In the genomic region with DNA sequence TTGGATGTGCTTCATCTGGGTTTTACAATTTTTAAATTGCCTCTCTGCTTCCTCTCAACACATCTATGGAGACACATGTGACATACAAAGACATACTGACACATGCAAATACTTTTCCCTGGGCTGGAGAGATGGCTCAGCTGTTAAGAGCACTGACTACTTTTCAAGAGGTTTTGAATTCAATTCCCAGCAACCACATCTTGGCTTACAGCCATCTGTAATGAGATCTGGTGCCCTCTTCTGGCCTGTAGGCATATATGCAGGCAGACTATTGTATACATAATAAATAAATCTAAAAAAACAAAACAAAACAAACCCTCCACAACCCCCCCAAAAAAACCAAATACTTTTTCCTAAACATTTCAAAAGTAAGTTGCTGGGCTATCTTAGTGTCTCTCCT, we compare ENCODE assay signal across 13 mouse cellular contexts.
A peak's percentile ranks its signal among the peaks of the same experiment; 100 is the strongest.
DNase-seq lines count a peak whose midpoint lies in the region; ATAC-seq and TF ChIP-seq lines count a peak whose summit lies in the region.
"Had no signal": no experiment of that assay in that cellular context is flagged by ENCODE, and none has a peak within 500 bp of the region (broad histone marks: within the 10 kb centered on the region; RNA-seq: fewer than 3 reads in every experiment).

No protein-coding gene starts in this region.

- no peak for ATAC-seq in midbrain, postnatal 0 days (ENCODE audit: low FRiP score)
- no peak for ATAC-seq in midbrain, embryonic 13.5 days
- ATAC-seq in stomach, postnatal 0 days (ENCODE audit: low FRiP score, low TSS enrichment): no peak

- intact Hi-C loops in heart, adult 2 months (cut with DNase I): loop anchor here (1.0 to 10.0 kb wide), 4 partner anchors 77 to 445 kb away; a partner anchor contains a TSS

- H3K79me2 ChIP-seq in heart, adult 2 months (replicated peaks; ENCODE audit: control insufficient read depth, insufficient read depth, low read length): no peaks in the 10 kb centered on the region

- no peak overlapping the region for H3K4me2 ChIP-seq in midbrain, postnatal 0 days (ENCODE audit: low read depth, low read length, poor library complexity, severe bottlenecking)
- H3K4me2 ChIP-seq in midbrain, embryonic 13.5 days (replicated peaks): no peak overlapping the region
- no peak overlapping the region for H3K4me2 ChIP-seq in stomach, postnatal 0 days (replicated peaks; ENCODE audit: low read depth)
- H3K4me2 ChIP-seq: embryonic facial prominence, embryonic 15.5 days; limb, embryonic 13.5 days had no signal

- H3K27me3 ChIP-seq in heart, adult 2 months (ENCODE audit: control insufficient read depth, insufficient read depth, low read length): no peaks in the 10 kb centered on the region
- no peaks in the 10 kb centered on the region for H3K27me3 ChIP-seq in midbrain, postnatal 0 days (ENCODE audit: insufficient read depth, low read length)
- no peaks in the 10 kb centered on the region for H3K27me3 ChIP-seq in midbrain, embryonic 13.5 days
- H3K27me3 ChIP-seq in stomach, postnatal 0 days (ENCODE audit: control insufficient read depth, insufficient read depth, low read length): no peaks in the 10 kb centered on the region
- H3K27me3 ChIP-seq: embryonic facial prominence, embryonic 15.5 days; limb, embryonic 13.5 days had no signal

- no peaks in the 10 kb centered on the region for H3K4me1 ChIP-seq in heart, adult 2 months (ENCODE audit: control insufficient read depth, insufficient read depth, low read length)
- H3K4me1 ChIP-seq in midbrain, postnatal 0 days (ENCODE audit: insufficient read depth, low read length): no peaks in the 10 kb centered on the region
- H3K4me1 ChIP-seq in midbrain, embryonic 13.5 days (replicated peaks): no peaks in the 10 kb centered on the region
- H3K4me1 ChIP-seq in stomach, postnatal 0 days (replicated peaks; ENCODE audit: control insufficient read depth, insufficient read depth): no peaks in the 10 kb centered on the region
- H3K4me1 ChIP-seq: limb, embryonic 13.5 days had no signal

- no peak for TF ChIP-seq EP300 in heart, adult 2 months (IDR thresholded peaks at IDR 0.05; ENCODE audit: insufficient read depth, low read depth, low read length)
- no peak for TF ChIP-seq EP300 in stomach, postnatal 0 days (optimal IDR thresholded peaks at IDR 0.05)

- no peak overlapping the region for H3K27ac ChIP-seq in heart, adult 2 months
- H3K27ac ChIP-seq in midbrain, postnatal 0 days (ENCODE audit: low read depth, low read length): no peak overlapping the region
- no peak overlapping the region for H3K27ac ChIP-seq in midbrain, embryonic 13.5 days
- H3K27ac ChIP-seq in stomach, postnatal 0 days (replicated peaks): no peak overlapping the region
- H3K27ac ChIP-seq: embryonic facial prominence, embryonic 15.5 days; limb, embryonic 13.5 days had no signal

- H3K4me3 ChIP-seq in heart, adult 2 months: no peak overlapping the region
- H3K4me3 ChIP-seq in midbrain, postnatal 0 days (ENCODE audit: low read depth, low read length): no peak overlapping the region
- H3K4me3 ChIP-seq in midbrain, embryonic 13.5 days (replicated peaks): no peak overlapping the region
- no peak overlapping the region for H3K4me3 ChIP-seq in stomach, postnatal 0 days (ENCODE audit: low read depth, low read length)
- H3K4me3 ChIP-seq: embryonic facial prominence, embryonic 15.5 days; limb, embryonic 13.5 days had no signal

- no peaks in the 10 kb centered on the region for H3K36me3 ChIP-seq in heart, adult 2 months (ENCODE audit: control insufficient read depth, insufficient read depth, low read length)
- peaks cover 21% of the 10 kb centered on the region for H3K36me3 ChIP-seq in midbrain, postnatal 0 days (ENCODE audit: insufficient read depth, low read length)
- H3K36me3 ChIP-seq in midbrain, embryonic 13.5 days: peaks cover 9% of the 10 kb centered on the region
- H3K36me3 ChIP-seq in stomach, postnatal 0 days (ENCODE audit: control insufficient read depth, insufficient read depth, low read length): no peaks in the 10 kb centered on the region

- H3K9me3 ChIP-seq in midbrain, postnatal 0 days (ENCODE audit: low read length): no peaks in the 10 kb centered on the region
- H3K9me3 ChIP-seq in midbrain, embryonic 13.5 days: no peaks in the 10 kb centered on the region
- no peaks in the 10 kb centered on the region for H3K9me3 ChIP-seq in stomach, postnatal 0 days (ENCODE audit: control insufficient read depth, low read length)
- H3K9me3 ChIP-seq: embryonic facial prominence, embryonic 15.5 days; limb, embryonic 13.5 days had no signal

- H3K9ac ChIP-seq in heart, adult 2 months (ENCODE audit: low read depth, low read length): no peak overlapping the region
- no peak overlapping the region for H3K9ac ChIP-seq in midbrain, postnatal 0 days (replicated peaks; ENCODE audit: low read length, poor library complexity, severe bottlenecking)
- no peak overlapping the region for H3K9ac ChIP-seq in midbrain, embryonic 13.5 days (replicated peaks)
- no peak overlapping the region for H3K9ac ChIP-seq in stomach, postnatal 0 days (ENCODE audit: low read length)
- H3K9ac ChIP-seq: embryonic facial prominence, embryonic 15.5 days; limb, embryonic 13.5 days had no signal

- TF ChIP-seq CTCF in heart, adult 2 months (IDR thresholded peaks at IDR 0.05): peak; percentile 89
- TF ChIP-seq CTCF in midbrain, postnatal 0 days (IDR thresholded peaks at IDR 0.05): peak; percentile 62
- TF ChIP-seq CTCF in brain, embryonic 14.5 days (IDR thresholded peaks at IDR 0.05; ENCODE audit: borderline replicate concordance, extremely low read depth, insufficient read depth, insufficient read length): peak; percentile 24; the same call in 1 of the 2 replicates
- peak; percentile 73 for TF ChIP-seq CTCF in stomach, postnatal 0 days (IDR thresholded peaks at IDR 0.05; ENCODE audit: low read depth)

- TF ChIP-seq POLR2A in heart, adult 2 months (IDR thresholded peaks at IDR 0.05; ENCODE audit: insufficient read depth, low read depth, low read length): no peak
- TF ChIP-seq POLR2A in brain, embryonic 14.5 days (IDR thresholded peaks at IDR 0.05; ENCODE audit: borderline replicate concordance, extremely low read depth, insufficient read depth, insufficient read length, poor library complexity, severe bottlenecking): no peak

- DNase-seq in heart, adult 2 months: peak in 1 of 2 experiments; percentile 18
- DNase-seq in heart, adult 8-10 months (ENCODE audit: low spot score): no peak
- DNase-seq in midbrain, postnatal 0 days (ENCODE audit: low spot score): peak; percentile 44
- DNase-seq in brain, embryonic 14.5 days (ENCODE audit: low read depth): peak; percentile 45
- DNase-seq in stomach, postnatal 0 days (ENCODE audit: low spot score): no peak
- no peak for DNase-seq in adrenal gland, postnatal 25 days
- DNase-seq in right cerebral cortex, postnatal 4 days: no peak
- DNase-seq: adrenal gland, adult 2 months; kidney, adult 18-20 months; right cerebral cortex, postnatal 14 days had no signal

Comparison
In these comparisons a context has a peak if more than half of its experiments do, and no peak if none do; other contexts are left out.
1. DNase-seq: peak in midbrain, postnatal 0 days (single experiment) and brain, embryonic 14.5 days (single experiment); none in heart, adult 8-10 months (single experiment), stomach, postnatal 0 days (single experiment), adrenal gland, postnatal 25 days (single experiment) and right cerebral cortex, postnatal 4 days (single experiment).
2. CTCF ChIP-seq: peak in every context shown above with its lines; median percentile 89 in heart, adult 2 months; 73 in stomach, postnatal 0 days; 62 in midbrain, postnatal 0 days; 24 in brain, embryonic 14.5 days.